Mouse (Mus musculus): ENCODE data around the gene Ptx3. TPM values are rescaled to one million over a fixed set of nuclear protein-coding genes. Genes with fewer than 3 reads are reported as not detected.

Gene Ptx3
- total RNA-seq, 2 experiments from 2014 or later: 0.62 to 1.6 TPM

Other genes starting within 250 kb of the Ptx3 start
- under 1 TPM; 0.34 TPM for gene Veph1, start 76.9 kb downstream of the Ptx3 start, total RNA-seq (2021)